Mouse (Mus musculus) NIH3T3 (cell line): ENCODE data around the gene Adgre1.
"Not testable (repeated sequence)": the region's sequence is repeated elsewhere in the genome, so short reads cannot be mapped to it uniquely, and the experiment has no call there.

Experiments used
- DNase-seq: peaks from one replicate; pipeline ENCODE4 v3.0.0-alpha.2; 2012; ENCODE audit warnings: low read depth

Adgre1 gene

DNA sequence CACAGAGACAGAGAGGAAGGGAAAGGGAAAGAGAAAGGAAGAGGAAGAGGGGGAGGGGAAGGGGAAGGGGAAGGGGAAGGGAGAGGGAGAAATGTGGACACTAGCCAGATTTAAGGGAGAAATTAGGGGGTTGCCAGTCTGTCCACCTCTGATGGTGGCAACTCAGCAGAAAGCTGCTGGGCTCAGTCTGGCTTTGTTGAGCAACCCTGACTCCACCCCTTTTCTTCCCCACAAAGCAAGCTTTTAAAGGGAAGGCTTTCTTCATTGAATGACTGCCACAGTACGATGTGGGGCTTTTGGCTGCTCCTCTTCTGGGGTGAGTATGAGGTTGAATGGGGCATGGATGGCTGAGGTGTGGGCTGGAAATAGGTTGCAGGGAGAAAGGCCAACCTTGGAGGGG lies at the start of gene Adgre1:
TSS of gene Adgre1 (plus strand) at position 251 of the 400 bp plus-strand sequence.
- DNase-seq: peak; percentile 35

DNA sequence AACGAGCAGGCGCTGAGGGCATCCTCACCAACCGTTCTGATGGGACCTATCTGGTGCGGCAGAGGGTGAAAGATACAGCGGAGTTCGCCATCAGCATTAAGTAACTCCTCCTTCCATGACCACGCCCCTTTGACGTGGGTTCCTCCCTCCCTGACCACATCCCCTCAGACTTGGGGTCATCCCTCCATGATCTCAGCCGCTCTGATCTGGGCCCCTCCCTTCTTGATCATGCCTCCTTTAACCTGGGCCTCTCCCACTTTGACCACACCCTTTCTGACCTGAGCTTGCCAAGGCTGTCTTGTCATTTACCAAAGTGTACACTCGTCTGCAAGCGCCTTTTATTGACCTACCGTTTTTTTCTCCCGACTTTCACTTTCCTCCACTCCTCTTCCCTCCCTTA lies 46.7 kb upstream of the Adgre1 start:
- DNase-seq: no peak

DNA sequence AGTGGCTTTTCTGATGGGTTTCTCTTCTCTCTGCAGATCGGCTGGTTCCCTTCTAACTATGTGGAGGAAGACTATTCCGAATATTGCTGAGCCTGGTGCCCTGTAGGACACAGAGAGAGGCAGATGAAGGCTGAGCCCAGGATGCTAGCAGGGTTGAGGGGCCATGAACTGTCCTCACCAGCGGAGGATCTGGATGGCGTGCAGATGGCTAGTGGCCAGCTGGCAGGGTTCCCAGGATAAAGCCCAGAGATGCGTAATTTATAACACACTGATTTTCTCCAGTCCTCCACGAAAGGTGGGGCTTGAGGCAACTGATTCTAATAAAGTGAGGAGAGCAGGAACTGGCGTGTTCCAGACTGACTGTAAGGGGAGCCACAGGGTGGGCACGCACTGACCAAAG lies 30.9 kb upstream of the Adgre1 start:
- peak; percentile 22 for DNase-seq

DNA sequence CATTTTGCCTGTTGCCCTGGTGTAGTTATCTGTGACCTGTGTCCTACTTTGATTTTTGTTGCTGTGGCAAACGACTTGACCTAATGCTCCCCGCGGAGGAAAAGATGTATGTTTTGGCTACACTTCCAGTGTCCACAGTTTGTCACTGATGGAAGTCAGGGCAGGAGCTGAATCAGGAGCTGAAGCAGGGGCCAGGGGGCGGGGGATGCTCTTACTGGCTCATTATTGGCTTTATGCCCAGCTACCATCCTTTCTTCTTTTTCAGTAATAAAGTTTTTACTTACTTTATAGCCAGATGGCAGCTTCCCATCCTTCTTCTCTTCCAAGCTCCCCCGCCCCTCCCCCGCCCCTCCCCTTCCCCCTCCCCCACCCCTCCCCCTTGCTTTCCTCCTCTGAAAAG lies 29.5 kb upstream of the Adgre1 start:
- no peak for DNase-seq

DNA sequence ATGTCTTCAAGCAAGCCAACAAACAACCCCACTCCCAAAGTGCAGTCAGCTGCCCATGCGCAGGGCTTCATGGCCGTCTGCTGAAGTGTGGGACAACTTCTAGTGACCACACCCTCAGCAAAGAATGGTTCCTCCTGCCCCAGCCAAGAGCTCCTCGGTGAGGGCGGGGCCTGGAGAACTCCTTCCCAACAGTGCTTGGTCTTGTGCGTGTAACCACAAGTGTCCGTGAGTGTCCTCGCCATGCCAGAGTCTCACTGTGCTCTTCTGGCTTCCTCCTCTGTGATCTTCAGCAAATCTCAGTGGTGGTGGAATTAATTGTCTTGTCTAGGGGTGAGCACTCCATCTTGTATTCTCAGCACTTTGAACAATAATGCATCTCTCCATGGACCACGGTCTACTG lies 27.5 kb upstream of the Adgre1 start:
- no peak for DNase-seq

DNA sequence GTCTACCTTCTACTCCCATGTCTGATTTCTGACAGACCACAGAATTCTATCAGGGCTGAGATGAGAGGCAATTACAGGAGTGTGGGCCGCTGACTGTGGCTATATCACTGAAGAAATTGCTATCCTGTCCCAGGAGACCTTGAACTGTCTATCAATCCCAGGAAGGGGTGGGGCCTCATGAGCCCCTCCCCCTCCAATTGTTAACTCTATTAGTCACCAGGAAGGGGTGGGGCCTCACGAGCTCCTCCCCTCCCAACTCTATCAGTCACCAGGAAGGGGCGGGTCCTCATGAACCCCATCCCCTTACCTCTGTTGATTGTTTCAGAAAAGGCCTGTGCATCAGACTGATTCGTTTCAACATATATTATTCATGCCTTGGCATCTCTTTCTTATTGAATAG lies 26.2 kb upstream of the Adgre1 start:
- peak; percentile 34 for DNase-seq

DNA sequence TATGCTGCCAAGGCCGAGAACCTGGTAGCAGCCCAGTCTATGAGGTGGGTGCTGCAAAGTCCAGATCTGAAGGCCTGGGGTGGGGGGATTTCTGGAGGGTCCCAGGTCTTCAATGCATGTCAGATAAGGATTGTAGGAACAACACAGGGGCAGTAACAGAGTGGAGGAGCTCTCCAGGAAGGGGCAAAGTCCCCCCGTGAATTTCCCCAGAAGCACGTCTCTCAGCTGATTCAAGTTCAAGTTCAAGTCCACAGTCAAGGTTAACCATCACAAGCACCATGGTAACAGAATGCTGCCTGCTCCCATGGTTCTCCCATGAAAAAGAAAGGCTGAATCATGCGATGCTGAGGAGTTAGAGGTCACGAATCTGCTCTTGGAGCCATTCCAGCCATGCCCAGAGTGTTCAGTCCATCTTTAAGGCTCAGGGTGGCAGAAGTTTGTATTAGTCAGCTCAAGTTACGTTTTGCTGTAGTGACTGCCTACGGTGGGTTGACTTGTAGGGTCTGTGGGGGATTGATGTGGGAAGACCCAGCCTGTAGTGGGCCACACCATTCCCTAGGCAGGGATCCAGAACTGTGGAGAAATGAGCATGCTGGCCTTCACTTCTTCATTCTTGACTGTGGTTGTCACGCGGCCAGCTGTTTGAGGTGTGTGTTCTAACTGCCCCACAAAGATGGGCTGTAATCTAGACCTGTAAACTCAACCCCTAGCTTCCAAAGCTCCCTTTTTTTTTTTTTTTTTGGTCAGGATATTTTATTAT lies 24.3 kb upstream of the Adgre1 start:
- peak; percentile 57 for DNase-seq

DNA sequence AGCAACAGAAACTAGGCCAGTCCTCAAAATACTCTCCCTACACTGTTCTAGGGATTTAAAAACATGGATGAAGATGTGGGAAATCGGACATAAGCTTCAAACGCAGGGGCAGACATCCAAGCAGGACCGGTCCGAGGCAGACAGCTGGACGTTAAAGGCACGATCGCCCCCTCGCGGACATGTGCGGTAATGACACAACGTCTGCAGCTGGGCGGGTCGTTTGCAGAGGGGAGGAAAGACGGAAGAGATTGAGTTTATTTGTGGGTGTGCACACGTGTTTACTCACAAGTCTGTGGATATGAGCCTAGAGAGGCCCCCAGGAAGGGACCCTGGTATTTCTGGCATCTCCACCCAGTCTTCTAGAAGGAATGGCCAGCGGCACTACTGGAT lies 23.7 kb upstream of the Adgre1 start:
- peak; percentile 91 for DNase-seq

DNA sequence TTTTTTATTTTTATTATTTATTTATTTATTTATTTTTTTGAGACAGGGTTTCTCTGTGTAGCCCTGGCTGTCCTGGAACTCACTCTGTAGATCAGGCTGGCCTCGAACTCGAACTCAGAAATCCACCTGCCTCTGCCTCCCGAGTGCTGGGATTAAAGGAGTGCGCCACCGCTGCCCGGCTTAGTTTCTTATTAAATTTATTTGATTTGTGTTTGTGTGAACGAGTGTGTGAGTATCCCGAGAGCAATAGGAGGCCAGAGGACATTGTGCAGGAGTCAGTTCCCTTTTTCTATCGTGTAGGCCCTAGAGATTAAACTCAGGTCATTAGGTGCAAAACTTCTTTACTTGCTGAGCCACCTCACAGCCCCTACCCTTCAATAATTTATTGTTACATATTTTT lies 23.3 kb upstream of the Adgre1 start:
- DNase-seq: not testable (repeated sequence)

DNA sequence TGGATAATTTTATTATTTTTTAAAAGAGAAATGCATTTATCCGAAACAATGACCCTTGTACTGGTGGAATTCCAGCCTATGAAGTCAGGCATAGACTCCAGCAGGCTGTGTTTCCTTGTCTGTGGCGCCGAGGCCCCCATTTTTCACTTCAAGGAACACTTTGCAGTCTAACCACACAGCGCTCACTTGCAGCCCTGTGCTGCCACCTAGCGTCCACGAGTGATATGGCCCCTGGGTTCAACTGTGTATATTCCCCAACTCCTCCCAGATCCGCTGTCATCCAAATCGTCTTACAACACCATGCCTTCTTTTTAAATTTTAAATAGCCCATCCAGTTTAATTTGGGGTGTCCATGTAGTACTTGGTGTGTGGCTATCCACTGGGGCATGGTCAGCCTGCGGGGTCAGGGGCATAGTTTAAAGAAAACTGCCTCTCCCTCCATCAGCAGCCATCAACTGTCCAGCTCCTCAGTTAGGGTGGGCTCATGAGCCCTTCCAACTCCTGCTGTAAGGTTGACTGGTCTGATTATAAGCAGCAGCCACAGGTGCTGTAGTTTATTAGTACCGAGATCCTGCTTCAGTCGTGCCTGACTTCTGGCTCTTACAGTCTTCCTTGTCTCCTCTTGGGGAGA lies 22.7 kb upstream of the Adgre1 start:
- peak; percentile 97 for DNase-seq

DNA sequence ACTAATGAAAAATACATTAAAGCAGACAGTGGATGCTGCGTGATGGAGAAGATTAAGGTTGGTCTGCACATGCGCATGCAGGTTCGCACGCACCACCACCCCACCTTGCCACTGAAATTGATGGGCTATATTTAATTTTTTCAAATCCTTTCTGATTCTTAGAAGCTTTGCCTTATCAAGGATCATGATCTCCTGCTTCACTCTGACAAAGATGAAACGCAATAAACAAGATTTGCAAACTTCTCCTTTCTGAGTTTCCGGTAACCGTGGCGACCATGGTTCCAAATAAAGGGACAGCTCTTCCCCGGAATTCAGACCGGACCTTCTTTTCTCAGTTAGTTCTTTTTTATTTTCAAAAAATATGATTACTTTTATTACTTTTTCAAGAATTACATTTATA lies 20.5 kb upstream of the Adgre1 start:
- no peak for DNase-seq

DNA sequence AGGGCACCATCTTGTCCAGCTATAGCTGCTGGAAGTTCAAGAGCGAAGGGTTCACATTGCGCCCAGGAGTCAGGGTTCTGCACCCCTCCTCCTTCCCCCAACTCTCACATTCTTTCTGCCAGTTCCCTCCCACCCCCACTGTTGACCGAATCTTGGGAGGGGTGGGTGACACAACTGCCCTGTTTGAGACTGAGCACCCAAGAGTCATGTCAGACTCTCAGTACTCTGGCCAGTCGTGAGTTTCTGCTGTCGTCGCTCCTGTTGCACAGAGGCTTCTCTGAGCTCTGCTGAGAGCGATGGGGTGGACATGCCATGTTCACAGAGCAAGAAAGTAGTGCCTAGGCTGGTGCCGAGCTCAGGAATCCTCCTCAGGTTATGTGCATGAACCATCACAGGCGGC lies 19.2 kb upstream of the Adgre1 start:
- DNase-seq: no peak

DNA sequence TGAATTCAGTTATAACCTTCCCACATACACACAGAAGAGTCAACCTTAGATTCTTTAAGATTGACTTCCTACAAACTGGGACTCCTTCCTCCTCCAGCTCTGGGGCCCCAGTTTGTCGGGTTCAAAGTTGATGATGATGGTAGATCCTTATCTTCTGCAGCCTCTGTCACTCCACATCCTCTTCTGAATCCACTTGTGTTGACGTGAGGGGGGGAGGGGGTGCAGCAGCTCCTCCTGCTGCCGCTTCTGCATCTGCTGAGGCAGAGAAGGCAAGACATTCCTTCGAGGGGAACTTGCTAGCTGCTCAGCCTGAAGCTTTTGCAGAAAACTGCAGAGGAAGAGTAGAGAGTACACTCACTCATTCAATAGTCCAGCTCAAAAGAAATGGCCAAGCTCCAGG lies 16.9 kb upstream of the Adgre1 start:
- DNase-seq: no peak

DNA sequence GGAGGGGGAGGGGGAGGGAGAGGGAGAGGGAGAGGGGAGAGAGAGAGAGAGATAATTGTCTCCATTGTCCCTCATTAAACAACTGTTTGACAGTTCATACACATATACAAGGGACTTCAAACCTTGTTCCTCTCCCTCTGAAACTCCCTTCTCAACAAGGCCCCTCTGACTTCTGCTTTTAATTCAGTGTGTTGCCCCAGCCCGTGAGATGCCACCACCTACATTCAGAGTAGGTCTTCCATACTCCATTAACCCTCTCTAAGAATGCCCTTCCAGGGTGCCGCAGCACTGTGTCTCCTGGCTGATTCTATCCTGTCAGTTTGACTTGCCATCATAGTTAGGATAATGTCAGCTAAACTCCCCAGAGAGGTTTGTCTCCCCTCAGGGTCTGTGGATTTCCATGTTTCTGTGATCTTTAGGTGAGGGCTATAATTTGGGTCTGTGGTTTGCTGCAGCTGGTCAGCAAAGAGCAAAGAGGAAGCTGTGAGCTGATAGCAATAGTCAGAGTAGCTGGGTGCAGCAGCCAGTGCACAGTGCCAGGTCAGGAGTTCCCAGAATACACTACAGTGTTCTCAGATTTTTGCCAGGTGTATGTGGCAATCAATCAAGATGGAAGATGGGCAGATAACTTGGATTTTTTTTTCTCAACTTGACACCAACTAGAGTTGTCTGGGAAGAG lies 14.3 kb upstream of the Adgre1 start:
- no peak for DNase-seq

DNA sequence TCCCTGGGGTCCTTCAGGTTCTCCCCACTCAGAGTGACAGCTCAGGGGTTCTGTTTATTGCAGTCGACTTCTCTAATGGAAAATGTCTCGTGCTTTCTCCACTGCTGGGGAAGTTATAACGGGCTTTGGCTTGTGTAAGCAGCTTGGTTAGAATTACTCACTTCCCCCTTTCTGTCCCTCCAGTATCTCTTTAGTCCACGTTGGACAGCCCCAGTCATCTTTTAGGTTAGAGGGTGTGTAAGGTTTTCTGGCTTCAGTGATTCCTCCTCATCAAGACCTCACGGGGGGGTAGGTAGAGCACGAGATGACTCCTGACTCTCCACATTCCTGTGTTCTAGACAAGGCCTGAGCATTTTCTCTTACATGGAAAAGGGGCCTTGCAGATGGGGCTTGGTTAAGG lies 11.5 kb upstream of the Adgre1 start:
- no peak for DNase-seq

DNA sequence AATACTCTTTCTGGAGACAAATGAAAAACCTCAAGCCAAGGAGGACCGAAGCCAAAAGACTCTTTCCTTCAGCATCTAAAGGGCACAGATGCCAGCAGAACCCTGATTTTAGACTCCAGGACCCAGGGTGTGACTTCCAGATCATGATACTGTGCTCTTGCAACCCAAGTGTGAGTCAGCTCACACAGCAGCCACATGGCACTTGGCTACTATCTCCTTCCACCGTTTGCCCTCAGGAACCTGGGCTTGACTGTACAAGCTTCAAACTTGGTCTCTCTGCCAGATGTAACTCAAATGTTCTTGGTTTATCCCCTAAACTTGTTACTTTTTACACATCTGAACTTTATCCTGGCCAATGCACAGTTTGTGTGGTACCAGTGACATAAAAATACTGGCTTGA lies 10.7 kb upstream of the Adgre1 start:
- no peak for DNase-seq

DNA sequence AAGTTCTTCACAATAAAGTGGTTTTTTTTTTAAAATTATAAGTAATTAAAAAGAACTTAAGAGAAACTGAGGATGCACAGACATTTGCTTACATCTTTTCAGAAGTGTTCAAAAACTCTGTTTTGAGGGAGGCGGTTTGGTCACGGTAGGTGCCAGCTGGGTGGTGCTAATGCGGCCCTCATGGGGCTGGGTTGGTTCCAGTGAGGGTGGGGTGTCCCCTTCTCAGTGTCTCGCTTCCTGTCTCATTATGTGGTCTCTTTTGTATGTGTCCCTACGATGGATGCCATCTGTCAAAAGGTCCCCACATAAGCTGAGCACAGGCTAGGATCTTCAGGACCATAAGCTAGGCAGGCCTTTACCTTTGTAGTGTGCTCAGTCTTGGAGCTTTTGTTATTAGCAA lies 9.4 kb upstream of the Adgre1 start:
- DNase-seq: no peak

DNA sequence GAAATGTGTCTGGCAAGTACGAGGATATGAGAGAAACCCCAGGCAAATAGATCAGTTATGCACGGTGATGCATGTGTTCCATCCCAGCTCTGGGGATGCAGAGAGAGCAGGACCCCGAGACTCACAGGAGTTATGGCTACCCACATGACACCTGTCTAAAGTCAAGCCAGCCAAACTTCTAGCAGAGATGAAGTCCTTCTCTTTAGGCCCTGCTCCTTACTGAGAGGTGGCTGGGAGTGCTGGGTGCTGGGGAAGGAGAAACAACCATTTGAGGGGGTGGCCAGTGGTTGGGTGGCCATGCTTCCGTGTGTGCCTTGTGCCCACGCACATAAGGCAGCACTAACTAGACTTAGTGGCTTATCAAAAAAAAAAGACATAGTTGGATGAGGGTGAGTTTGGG lies 8.3 kb upstream of the Adgre1 start:
- DNase-seq: no peak

DNA sequence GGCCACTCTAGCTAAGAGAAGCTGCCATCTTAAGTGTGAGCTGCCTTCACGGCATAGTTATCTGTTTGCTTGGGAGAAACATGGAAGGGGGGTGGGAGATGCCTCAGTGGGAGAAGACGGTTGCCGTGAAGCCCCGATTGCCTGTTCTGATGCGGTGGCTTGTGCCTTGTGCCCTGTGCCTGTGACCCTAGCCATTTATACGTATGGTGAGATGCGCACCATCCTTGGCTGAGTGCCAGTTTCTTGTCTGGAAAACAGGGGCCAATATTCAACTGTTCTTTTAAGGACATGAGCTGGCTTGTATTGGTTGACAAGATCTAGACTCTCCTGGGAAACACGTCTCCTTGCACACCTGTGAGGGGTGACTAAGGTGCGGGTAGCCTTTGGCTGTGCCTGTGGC lies 7.4 kb upstream of the Adgre1 start:
- DNase-seq: no peak

DNA sequence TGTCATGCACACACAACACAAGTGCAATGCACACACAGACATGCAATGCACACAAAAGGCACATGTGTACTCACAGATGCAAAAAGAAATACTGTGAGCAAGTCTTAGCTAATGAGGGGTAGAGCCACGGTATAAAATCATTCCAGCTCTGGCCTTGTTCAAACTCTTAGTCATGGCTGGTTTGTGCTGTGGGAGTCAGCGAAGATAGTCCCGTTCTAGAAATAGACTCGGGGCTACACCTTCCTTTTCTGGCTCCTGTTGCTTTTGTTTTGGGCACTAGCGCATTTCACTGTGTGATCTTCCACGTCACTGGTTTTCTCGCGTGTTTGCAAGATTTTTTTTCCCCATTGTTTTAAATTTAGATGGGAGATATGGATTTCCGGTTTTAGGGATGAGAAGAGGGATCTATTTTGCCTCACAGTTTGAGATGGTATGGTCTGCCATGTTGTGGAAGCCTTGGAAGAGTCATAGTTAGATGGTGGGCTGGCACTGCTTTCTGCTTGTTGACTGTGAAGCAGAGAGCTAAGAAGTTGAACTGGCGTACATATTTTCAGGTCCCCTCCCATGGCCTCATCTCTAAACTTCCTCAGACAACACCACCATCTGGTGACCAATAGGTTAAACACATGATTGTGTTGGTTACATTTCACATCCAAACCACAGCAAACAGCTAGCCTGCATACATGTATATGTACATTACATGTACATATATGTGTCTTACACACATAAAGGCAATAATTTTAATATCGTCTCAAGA lies 1.2 kb downstream of the Adgre1 start:
- no peak for DNase-seq
